Mouse (Mus musculus) megakaryocyte, embryonic 14.5 days (primary cell): ENCODE measurements around the gene Zfp362. TPM values are rescaled to one million over a fixed set of nuclear protein-coding genes. Genes with fewer than 3 reads are reported as not detected.

Experiments
- H3K27me3 ChIP-seq: replicated peaks from 2 replicates; pipeline ENCODE3; 2012; ENCODE audit warnings: inconsistent platforms
- H3K36me3 ChIP-seq: replicated peaks from 2 replicates; pipeline ENCODE3; 2012; ENCODE audit warnings: low read length, inconsistent platforms, mixed read lengths
- H3K4me1 ChIP-seq: 2 replicates; pipeline ENCODE4 v1.6.1; 2012; ENCODE audit warnings: inconsistent platforms
- H3K4me3 ChIP-seq: replicated peaks from 2 replicates; pipeline ENCODE3; 2012; ENCODE audit warnings: moderate library complexity, mild to moderate bottlenecking, inconsistent platforms
- H3K9me3 ChIP-seq: 2 replicates; pipeline ENCODE4 v1.6.1; 2012; ENCODE audit warnings: inconsistent platforms
- FLI1 ChIP-seq: IDR thresholded peaks from 2 replicates; pipeline ENCODE4 v1.6.1; 2012; ENCODE audit warnings: low read length, inconsistent platforms, mixed read lengths
- GATA1 ChIP-seq: IDR thresholded peaks from 3 replicates; pipeline ENCODE4 v1.6.1; 2012; ENCODE audit warnings: mixed read lengths, low read length, inconsistent platforms, borderline replicate concordance
- polyA plus RNA-seq: library from polyadenylated mRNA; stranded (reverse); fragments of >175 nt; gene quantifications from 2 replicates; pipeline ENCODE4 v1.2.3, GENCODE M21; 2012; ENCODE audit warnings: low replicate concordance; ENCODE audit not compliant: insufficient read depth

The Zfp362 gene
- polyA plus RNA-seq, 1 experiment: 78.0 TPM

- H3K4me1 ChIP-seq: no peaks in the 10 kb centered on the region; the same call in 1 of the 2 replicates
- TF ChIP-seq FLI1 (no peak), GATA1 (no peak)
- H3K9me3 ChIP-seq: no peaks in the 10 kb centered on the region
- peaks cover 100% of the 10 kb centered on the region for H3K36me3 ChIP-seq
- no peak overlapping the region for H3K4me3 ChIP-seq
- no peaks in the 10 kb centered on the region for H3K27me3 ChIP-seq
These were observed 58.1 kb downstream of the Zfp362 start for GRCm38 (mm10) chr4:128747614-128748270.

GRCm38 (mm10) chr4:128745160-128745559 lies 60.7 kb downstream of the Zfp362 start:
- no peak for TF ChIP-seq FLI1
- no peak for TF ChIP-seq GATA1
- Histone ChIP-seq H3K9me3 (no peaks in the 10 kb centered on the region), H3K36me3 (peaks cover 99% of the 10 kb centered on the region)

GRCm38 (mm10) chr4:128743031-128743626 lies 62.7 kb downstream of the Zfp362 start:
- peaks cover 89% of the 10 kb centered on the region for H3K36me3 ChIP-seq
- TF ChIP-seq GATA1 (no peak), FLI1 (no peak)

More at GRCm38 (mm10) chr4:128745160-128745559, 60.7 kb downstream of the Zfp362 start:
- Histone ChIP-seq H3K4me1 (peaks cover 10% of the 10 kb centered on the region), H3K4me3 (no peak overlapping the region), H3K27me3 (no peaks in the 10 kb centered on the region)

GRCm38 (mm10) chr4:128742379-128742970 lies 63.4 kb downstream of the Zfp362 start:
- Histone ChIP-seq H3K9me3 (no peaks in the 10 kb centered on the region), H3K4me1 (peaks cover 10% of the 10 kb centered on the region), H3K36me3 (peaks cover 88% of the 10 kb centered on the region), H3K4me3 (no peak overlapping the region), H3K27me3 (no peaks in the 10 kb centered on the region)
- TF ChIP-seq FLI1: no peak
- TF ChIP-seq GATA1: no peak

More at GRCm38 (mm10) chr4:128743031-128743626, 62.7 kb downstream of the Zfp362 start:
- peaks cover 10% of the 10 kb centered on the region for H3K4me1 ChIP-seq
- no peaks in the 10 kb centered on the region for H3K27me3 ChIP-seq
- H3K4me3 ChIP-seq: no peak overlapping the region
- H3K9me3 ChIP-seq: no peaks in the 10 kb centered on the region

GRCm38 (mm10) chr4:128741906-128742305 lies 63.9 kb downstream of the Zfp362 start:
- Histone ChIP-seq H3K9me3 (no peaks in the 10 kb centered on the region), H3K4me3 (no peak overlapping the region), H3K27me3 (no peaks in the 10 kb centered on the region), H3K4me1 (peaks cover 10% of the 10 kb centered on the region), H3K36me3 (peaks cover 88% of the 10 kb centered on the region)
- TF ChIP-seq GATA1: no peak
- no peak for TF ChIP-seq FLI1

GRCm38 (mm10) chr4:128740878-128741277 lies 65.0 kb downstream of the Zfp362 start:
- TF ChIP-seq GATA1: no peak
- no peaks in the 10 kb centered on the region for H3K9me3 ChIP-seq
- peaks cover 88% of the 10 kb centered on the region for H3K36me3 ChIP-seq
- H3K4me3 ChIP-seq: no peak overlapping the region
- peaks cover 14% of the 10 kb centered on the region; the same call in 1 of the 2 replicates for H3K4me1 ChIP-seq
- H3K27me3 ChIP-seq: no peaks in the 10 kb centered on the region

GRCm38 (mm10) chr4:128737825-128738610 lies 67.8 kb downstream of the Zfp362 start:
- peaks cover 36% of the 10 kb centered on the region for H3K4me1 ChIP-seq
- TF ChIP-seq GATA1: no peak
- TF ChIP-seq FLI1: no peak
- H3K36me3 ChIP-seq: peaks cover 87% of the 10 kb centered on the region
- H3K4me3 ChIP-seq: no peak overlapping the region
- no peaks in the 10 kb centered on the region for H3K9me3 ChIP-seq
- no peaks in the 10 kb centered on the region for H3K27me3 ChIP-seq

GRCm38 (mm10) chr4:128737137-128737589 lies 68.7 kb downstream of the Zfp362 start:
- Histone ChIP-seq H3K36me3 (peaks cover 82% of the 10 kb centered on the region), H3K4me1 (peaks cover 34% of the 10 kb centered on the region), H3K4me3 (no peak overlapping the region), H3K9me3 (no peaks in the 10 kb centered on the region), H3K27me3 (no peaks in the 10 kb centered on the region)
- TF ChIP-seq GATA1 (no peak), FLI1 (no peak)
